Mouse (Mus musculus) embryonic facial prominence, embryonic 10.5 days (tissue): ENCODE data around the gene Hist1h1d. TPM values are rescaled to one million over a fixed set of nuclear protein-coding genes. Genes with fewer than 3 reads are reported as not detected.
A peak's percentile ranks its signal among the peaks of the same experiment; 100 is the strongest.
"Not testable (repeated sequence)": the region's sequence is repeated elsewhere in the genome, so short reads cannot be mapped to it uniquely, and the experiment has no call there.

Experiments used
- DNase-seq: peaks from one replicate; pipeline ENCODE4 v3.0.0-alpha.2; 2017; ENCODE audit warnings: low spot score
- H3K27ac ChIP-seq: fragments of 300-500 bp; sonication (generic); replicated peaks from 2 replicates; pipeline ENCODE4 v1.5.1; 2016; ENCODE audit warnings: mild to moderate bottlenecking
- H3K27me3 ChIP-seq: fragments of 300-500 bp; sonication (generic); replicated peaks from 2 replicates; pipeline ENCODE4 v1.6.1; 2016; ENCODE audit warnings: low read depth, mild to moderate bottlenecking; ENCODE audit not compliant: poor library complexity, severe bottlenecking
- H3K36me3 ChIP-seq: fragments of 300-500 bp; sonication (generic); replicated peaks from 2 replicates; pipeline ENCODE4 v1.6.1; 2016; ENCODE audit warnings: mild to moderate bottlenecking, moderate library complexity
- H3K4me1 ChIP-seq: fragments of 300-500 bp; sonication (generic); 2 replicates; pipeline ENCODE4 v1.6.1; 2016
- H3K4me3 ChIP-seq: fragments of 300-500 bp; sonication (generic); 2 replicates; pipeline ENCODE4 v1.5.1; 2016; ENCODE audit warnings: mild to moderate bottlenecking, moderate library complexity
- H3K9me3 ChIP-seq: fragments of 300-500 bp; sonication (generic); 2 replicates; pipeline ENCODE4 v1.6.1; 2016; ENCODE audit warnings: mild to moderate bottlenecking
- WGBS: fragments of 180-500 bp; shearing (Covaris S2); methylation state at CpG from one replicate; pipeline ENCODE4 v1.1.7; 2016; 5-methylcytosine and 5-hydroxymethylcytosine counted together
- polyA plus RNA-seq: library from polyadenylated mRNA; unstranded; fragments of >200 nt; fragmentation: Nextera tagmentation; extraction: Ambion mirVana; gene quantifications from 2 replicates; pipeline ENCODE4 v1.2.1, GENCODE M21; 2016

Hist1h1d gene
- polyA plus RNA-seq, 1 experiment from 2014 or later, result 0.60 TPM

GRCm38 (mm10) chr13:23573898-23574524 is 20.9 kb downstream of the Hist1h1d start, which contains the start of the genes Hist1h2bf and Hist1h2ad:
Gene Hist1h2bf (minus strand): TSS chr13:23574196.
Gene Hist1h2ad (plus strand): TSS chr13:23574381.
- Histone ChIP-seq H3K27ac (peak within 1 kb of the TSS; percentile 92), H3K4me1 (peaks cover 26% of the 10 kb centered on the region), H3K4me3 (peak within 1 kb of the TSS; percentile 66)
- not testable (repeated sequence) for H3K36me3 ChIP-seq, H3K27me3 ChIP-seq, H3K9me3 ChIP-seq
- under 1% methylated on average over 42 of the region's 42 CpGs for WGBS
- DNase-seq, result peak; percentile 89

- DNase-seq, H3K36me3 ChIP-seq, H3K9me3 ChIP-seq, H3K27me3 ChIP-seq: not testable (repeated sequence)
- WGBS, result under 1% methylated on average over 15 of the region's 39 CpGs
- H3K4me3 ChIP-seq, result peak overlapping the region; percentile 66
- peaks cover 26% of the 10 kb centered on the region for H3K4me1 ChIP-seq
- H3K27ac ChIP-seq, result peak overlapping the region; percentile 92
These were observed 21.6 kb downstream of the Hist1h1d start for GRCm38 (mm10) chr13:23574546-23575170.

GRCm38 (mm10) chr13:23575271-23575851 is 22.3 kb downstream of the Hist1h1d start, which contains the start of gene Hist1h3d:
Gene Hist1h3d (plus strand): TSS chr13:23575763.
- no peaks in the 10 kb centered on the region for H3K27me3 ChIP-seq
- peaks cover 26% of the 10 kb centered on the region for H3K4me1 ChIP-seq
- peak; percentile 66 for DNase-seq
- peak within 1 kb of the TSS; percentile 94 for H3K27ac ChIP-seq
- WGBS, result under 1% methylated on average over 18 of the region's 18 CpGs
- peak within 1 kb of the TSS; percentile 66 for H3K4me3 ChIP-seq
- no peaks in the 10 kb centered on the region for H3K9me3 ChIP-seq
- no peaks in the 10 kb centered on the region for H3K36me3 ChIP-seq

- peak; percentile 49 for DNase-seq
- Histone ChIP-seq H3K4me1 (peaks cover 29% of the 10 kb centered on the region), H3K27ac (peak overlapping the region; percentile 94), H3K4me3 (peak overlapping the region; percentile 66)
- H3K27me3 ChIP-seq, H3K9me3 ChIP-seq, H3K36me3 ChIP-seq: not testable (repeated sequence)
- under 1% methylated on average over 17 of the region's 40 CpGs for WGBS
These were observed 22.8 kb downstream of the Hist1h1d start for GRCm38 (mm10) chr13:23575864-23576313.

- Histone ChIP-seq H3K36me3 (no peaks in the 10 kb centered on the region), H3K4me1 (peaks cover 31% of the 10 kb centered on the region), H3K4me3 (peak overlapping the region; percentile 66), H3K27ac (peak overlapping the region; percentile 94), H3K9me3 (no peaks in the 10 kb centered on the region), H3K27me3 (no peaks in the 10 kb centered on the region)
- 4% methylated on average over 7 of the region's 7 CpGs for WGBS
- DNase-seq, result peak; percentile 59
These were observed 23.4 kb downstream of the Hist1h1d start for GRCm38 (mm10) chr13:23576351-23576881.

GRCm38 (mm10) chr13:23576906-23577639 is 24.0 kb downstream of the Hist1h1d start:
- no peaks in the 10 kb centered on the region for H3K27me3 ChIP-seq
- peaks cover 31% of the 10 kb centered on the region for H3K4me1 ChIP-seq
- no peaks in the 10 kb centered on the region for H3K9me3 ChIP-seq
- no peaks in the 10 kb centered on the region for H3K36me3 ChIP-seq
- peak overlapping the region; percentile 94 for H3K27ac ChIP-seq
- DNase-seq, result peak; percentile 31
- H3K4me3 ChIP-seq, result peak overlapping the region; percentile 66
- 48% methylated on average over 6 of the region's 6 CpGs for WGBS

- WGBS, result 85% methylated on average over 1 of the region's 1 CpGs
- peak overlapping the region; percentile 94 for H3K27ac ChIP-seq
- peak overlapping the region; percentile 66; the same call in 1 of the 2 replicates for H3K4me3 ChIP-seq
These were observed 24.8 kb downstream of the Hist1h1d start for GRCm38 (mm10) chr13:23577835-23578234.

GRCm38 (mm10) chr13:23581408-23582218 is 28.6 kb downstream of the Hist1h1d start, which contains the start of gene Hist1h4d:
Gene Hist1h4d (plus strand): TSS chr13:23581598.
- peak; percentile 93 for DNase-seq
- H3K9me3 ChIP-seq, result no peaks in the 10 kb centered on the region
- peak within 1 kb of the TSS; percentile 65 for H3K4me3 ChIP-seq
- no peaks in the 10 kb centered on the region for H3K36me3 ChIP-seq
- H3K27me3 ChIP-seq, result no peaks in the 10 kb centered on the region
- under 1% methylated on average over 43 of the region's 43 CpGs for WGBS
- H3K27ac ChIP-seq, result peak within 1 kb of the TSS; percentile 94
- peaks cover 37% of the 10 kb centered on the region for H3K4me1 ChIP-seq

More at GRCm38 (mm10) chr13:23577835-23578234, 24.8 kb downstream of the Hist1h1d start:
- no peaks in the 10 kb centered on the region for H3K27me3 ChIP-seq
- H3K4me1 ChIP-seq, result peaks cover 29% of the 10 kb centered on the region
- no peak for DNase-seq
- H3K9me3 ChIP-seq, result no peaks in the 10 kb centered on the region
- H3K36me3 ChIP-seq, result no peaks in the 10 kb centered on the region

- H3K4me1 ChIP-seq, result peaks cover 35% of the 10 kb centered on the region
These were observed 29.4 kb downstream of the Hist1h1d start for GRCm38 (mm10) chr13:23582219-23583056.

GRCm38 (mm10) chr13:23583387-23584068 is 30.5 kb downstream of the Hist1h1d start:
- Histone ChIP-seq H3K9me3 (no peaks in the 10 kb centered on the region), H3K27ac (peak overlapping the region; percentile 94), H3K4me1 (peaks cover 34% of the 10 kb centered on the region), H3K36me3 (no peaks in the 10 kb centered on the region), H3K27me3 (no peaks in the 10 kb centered on the region), H3K4me3 (peak overlapping the region; percentile 65; the same call in 1 of the 2 replicates)
- DNase-seq, result peak; percentile 13

More at GRCm38 (mm10) chr13:23582219-23583056, 29.4 kb downstream of the Hist1h1d start:
- Histone ChIP-seq H3K9me3 (no peaks in the 10 kb centered on the region), H3K27me3 (no peaks in the 10 kb centered on the region), H3K36me3 (no peaks in the 10 kb centered on the region), H3K27ac (peak overlapping the region; percentile 94), H3K4me3 (peak overlapping the region; percentile 65)
- DNase-seq, result peak; percentile 59
- WGBS, result 5% methylated on average over 6 of the region's 6 CpGs
